Mouse (Mus musculus) CH12.LX (cell line): ENCODE results near the gene B9d1.

Experiments
- CTCF ChIP-seq, 2 experiments: IDR thresholded peaks in 1 of 2; conservative IDR thresholded peaks in 1 of 2; 2 replicates each; pipeline ENCODE4 v1.5.1; 2011 to 2012; ENCODE audit warnings: low read depth in 2 of 2, low read length in 2 of 2, improper control_type of control experiment in 1 of 2, inconsistent platforms in 1 of 2, mild to moderate bottlenecking in 1 of 2, moderate library complexity in 1 of 2
- E2F4 ChIP-seq: IDR thresholded peaks from 2 replicates; pipeline ENCODE4 v1.6.1; 2011; ENCODE audit warnings: low read depth, low read length, improper control_type of control experiment; ENCODE audit not compliant: insufficient replicate concordance
- KAT2A ChIP-seq: IDR thresholded peaks from 2 replicates; pipeline ENCODE4 v1.6.1; 2012; ENCODE audit warnings: low read length, improper control_type of control experiment, inconsistent platforms; ENCODE audit not compliant: insufficient replicate concordance
- MAFK ChIP-seq: IDR thresholded peaks from 2 replicates; pipeline ENCODE4 v1.6.1; 2011; ENCODE audit warnings: low read length, improper control_type of control experiment; ENCODE audit not compliant: insufficient replicate concordance
- POLR2A ChIP-seq: IDR thresholded peaks from 2 replicates; pipeline ENCODE4 v1.6.1; 2011; ENCODE audit warnings: low read depth, mild to moderate bottlenecking, improper control_type of control experiment, low read length
- POLR2AphosphoS2 ChIP-seq: IDR thresholded peaks from 2 replicates; pipeline ENCODE4 v1.6.1; 2011; ENCODE audit warnings: low read depth, low read length, improper control_type of control experiment

DNA sequence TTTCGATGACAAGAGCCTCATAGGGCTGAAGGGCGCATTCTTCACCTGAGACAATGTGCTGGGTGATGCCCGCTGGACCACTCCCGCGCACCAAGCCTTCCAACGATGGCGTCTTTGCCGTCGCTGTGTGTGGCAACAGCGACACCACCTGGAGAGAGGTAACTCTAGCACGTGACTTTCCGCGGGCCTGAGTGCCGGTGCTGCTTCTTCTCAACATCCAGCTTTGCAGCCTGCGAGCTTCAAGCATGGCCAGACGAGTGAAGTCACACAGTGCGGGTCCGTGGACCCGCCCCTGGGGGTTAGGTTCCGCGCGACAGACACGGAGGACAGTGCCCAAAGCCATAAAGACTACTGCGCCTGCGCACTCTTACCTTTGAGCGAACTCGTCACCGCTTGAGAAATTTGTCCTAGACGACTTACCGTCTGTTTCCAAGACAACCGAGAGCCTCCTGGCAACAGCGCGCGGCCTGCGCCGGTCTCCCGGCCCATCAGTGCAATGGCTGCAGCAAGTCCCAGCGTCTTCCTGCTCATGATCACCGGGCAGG is at the start of gene B9d1:
- TF ChIP-seq POLR2A = peak; percentile 54; the same call in 1 of the 2 replicates
- TF ChIP-seq CTCF (conservative IDR thresholded peaks at IDR 0.05 in 1 of 2, IDR thresholded peaks at IDR 0.05 in 1 of 2; ENCODE audit: low read depth in 2 of 2, low read length in 2 of 2) = peak; percentile 83 to 99
- TF ChIP-seq KAT2A = no peak
- no peak for TF ChIP-seq MAFK
- TF ChIP-seq E2F4 = no peak
- TF ChIP-seq POLR2AphosphoS2 = no peak
